Mouse (Mus musculus): Measurements from ENCODE around the gene Med21. TPM values are rescaled to one million over a fixed set of nuclear protein-coding genes. Genes with fewer than 3 reads are reported as not detected.

Gene Med21
- polyA plus RNA-seq, 1 experiment from 2014 or later, result 97.2 TPM

Other genes with a start within 250 kb of the Med21 start
- gene Itpr2, start 140.3 kb upstream of the Med21 start, polyA plus RNA-seq (2014; fragmentation: Nextera tagmentation; extraction: Ambion mirVana), result 4.0 and 5.3 TPM in 2 replicates
- 126 TPM in 2 replicates for gene Fgfr1op2, start 65.3 kb upstream of the Med21 start, polyA plus RNA-seq (2014; fragmentation: Nextera tagmentation; extraction: Ambion mirVana)
- 69.9 and 74.3 TPM in 2 replicates for gene Ints13, start 64.7 kb upstream of the Med21 start, polyA plus RNA-seq (2014; fragmentation: Nextera tagmentation; extraction: Ambion mirVana)
- 47.7 and 57.1 TPM in 2 replicates for gene Tm7sf3, start 277 bp downstream of the Med21 start, polyA plus RNA-seq (2014; fragmentation: Nextera tagmentation; extraction: Ambion mirVana)
- gene Stk38l, start 82.4 kb downstream of the Med21 start, polyA plus RNA-seq (2014; fragmentation: Nextera tagmentation; extraction: Ambion mirVana), result 8.5 and 10.8 TPM in 2 replicates
- gene Arntl2, start 153.5 kb downstream of the Med21 start, polyA plus RNA-seq (2014; fragmentation: Nextera tagmentation; extraction: Ambion mirVana), result 0.70 and 0.88 TPM in 2 replicates
- gene Smco2, start 207.6 kb downstream of the Med21 start, polyA plus RNA-seq (2014; fragmentation: Nextera tagmentation; extraction: Ambion mirVana), result not detected in 2 replicates
- 31.1 and 33.1 TPM in 2 replicates for gene Ppfibp1, start 245.9 kb downstream of the Med21 start, polyA plus RNA-seq (2014; fragmentation: Nextera tagmentation; extraction: Ambion mirVana)